Mouse (Mus musculus) liver (tissue): Measurements from ENCODE around the gene Aspn.

Experiments
- DNase-seq: peaks from one replicate; pipeline ENCODE4 v3.0.0-alpha.2; 2020; ENCODE audit warnings: mixed read lengths

The Aspn gene

GRCm38 (mm10) chr13:49544279-49544678, at the start of gene Aspn:
Aspn (plus strand) TSS chr13:49544443.
- DNase-seq, result no peak

GRCm38 (mm10) chr13:49504510-49504909, 39.7 kb upstream of the Aspn start, which contains the start of gene Ecm2:
Ecm2 (plus strand) TSS chr13:49504810.
- no peak for DNase-seq

GRCm38 (mm10) chr13:49505776-49506175, 38.5 kb upstream of the Aspn start:
- no peak for DNase-seq

GRCm38 (mm10) chr13:49507176-49507575, 37.1 kb upstream of the Aspn start:
- no peak for DNase-seq

- DNase-seq, result no peak
Observed at GRCm38 (mm10) chr13:49518761-49519160, 25.5 kb upstream of the Aspn start.

GRCm38 (mm10) chr13:49526235-49526634, 18.0 kb upstream of the Aspn start:
- no peak for DNase-seq

- no peak for DNase-seq
Observed at GRCm38 (mm10) chr13:49530636-49531035, 13.6 kb upstream of the Aspn start.

- DNase-seq, result no peak
Observed at GRCm38 (mm10) chr13:49536946-49537345, 7.3 kb upstream of the Aspn start.

GRCm38 (mm10) chr13:49538693-49539092, 5.5 kb upstream of the Aspn start:
- DNase-seq, result no peak

GRCm38 (mm10) chr13:49545646-49546045, 1.4 kb downstream of the Aspn start:
- DNase-seq, result peak; percentile 4

- DNase-seq, result no peak
Observed at GRCm38 (mm10) chr13:49546517-49546916, 2.3 kb downstream of the Aspn start.

GRCm38 (mm10) chr13:49547563-49548150, 3.4 kb downstream of the Aspn start:
- DNase-seq, result no peak

GRCm38 (mm10) chr13:49549616-49550015, 5.4 kb downstream of the Aspn start:
- no peak for DNase-seq

GRCm38 (mm10) chr13:49554519-49554918, 10.3 kb downstream of the Aspn start:
- no peak for DNase-seq

- DNase-seq, result no peak
Observed at GRCm38 (mm10) chr13:49556203-49556602, 12.0 kb downstream of the Aspn start.

GRCm38 (mm10) chr13:49556924-49557323, 12.7 kb downstream of the Aspn start:
- DNase-seq, result no peak

- DNase-seq, result peak; percentile 65
Observed at GRCm38 (mm10) chr13:49559185-49559584, 14.9 kb downstream of the Aspn start.

GRCm38 (mm10) chr13:49560886-49561285, 16.6 kb downstream of the Aspn start:
- peak; percentile 17 for DNase-seq

GRCm38 (mm10) chr13:49564347-49564746, 20.1 kb downstream of the Aspn start:
- no peak for DNase-seq

- peak; percentile 44 for DNase-seq
Observed at GRCm38 (mm10) chr13:49570371-49570770, 26.1 kb downstream of the Aspn start.

GRCm38 (mm10) chr13:49571418-49571817, 27.2 kb downstream of the Aspn start:
- DNase-seq, result peak; percentile 11

- DNase-seq, result no peak
Observed at GRCm38 (mm10) chr13:49581541-49582530, 37.6 kb downstream of the Aspn start, which contains the start of gene Omd. Omd (plus strand) TSS chr13:49582462.

GRCm38 (mm10) chr13:49583859-49584258, 39.6 kb downstream of the Aspn start:
- no peak for DNase-seq
